Mouse (Mus musculus) heart, embryonic 11.5 days (tissue): ENCODE results near the gene Tjp1. TPM values are rescaled to one million over a fixed set of nuclear protein-coding genes. Genes with fewer than 3 reads are reported as not detected.

ENCODE experiments used
- ATAC-seq: fragments of 200-750 bp; cut with Nextera tagmentation; replicated peaks from 2 replicates; pipeline ENCODE4 v1.8.0; 2017; ENCODE audit warnings: moderate library complexity; ENCODE audit not compliant: insufficient number of reproducible peaks, low FRiP score, low TSS enrichment
- H3K27ac ChIP-seq: fragments of 300-500 bp; sonication (generic); 2 replicates; pipeline ENCODE4 v1.5.1; 2014; ENCODE audit warnings: mild to moderate bottlenecking, low read depth, low read length
- H3K27me3 ChIP-seq: fragments of 300-500 bp; sonication (generic); 2 replicates; pipeline ENCODE4 v1.6.1; 2014; ENCODE audit warnings: mild to moderate bottlenecking, low read length, mixed read lengths; ENCODE audit not compliant: control insufficient read depth, insufficient read depth
- H3K36me3 ChIP-seq: fragments of 300-500 bp; sonication (generic); 2 replicates; pipeline ENCODE4 v1.6.1; 2014; ENCODE audit warnings: mild to moderate bottlenecking, low read length, moderate library complexity, mixed read lengths; ENCODE audit not compliant: control insufficient read depth, insufficient read depth
- H3K4me1 ChIP-seq: fragments of 300-500 bp; sonication (generic); 2 replicates; pipeline ENCODE4 v1.6.1; 2014; ENCODE audit warnings: low read length; ENCODE audit not compliant: control insufficient read depth, insufficient read depth
- H3K4me2 ChIP-seq: fragments of 300-500 bp; sonication (generic); 2 replicates; pipeline ENCODE4 v1.6.1; 2014; ENCODE audit warnings: mild to moderate bottlenecking, moderate library complexity
- H3K4me3 ChIP-seq: fragments of 300-500 bp; sonication (generic); 2 replicates; pipeline ENCODE4 v1.5.1; 2014; ENCODE audit warnings: low read depth, low read length
- H3K9ac ChIP-seq: fragments of 300-500 bp; sonication (generic); 2 replicates; pipeline ENCODE4 v1.6.1; 2014; ENCODE audit warnings: mild to moderate bottlenecking, low read depth, low read length, moderate library complexity
- H3K9me3 ChIP-seq: fragments of 300-500 bp; sonication (generic); replicated peaks from 2 replicates; pipeline ENCODE4 v1.6.1; 2016; ENCODE audit warnings: low read length; ENCODE audit not compliant: control insufficient read depth
- WGBS: fragments of 180-500 bp; shearing (Covaris S2); extraction: QIAGEN DNeasy Blood & Tissue Kit; methylation state at CpG from one replicate; pipeline ENCODE4 v1.1.7; 2014; ENCODE audit not compliant: insufficient replicate concordance; 5-methylcytosine and 5-hydroxymethylcytosine counted together
- polyA plus RNA-seq: library from polyadenylated mRNA; unstranded; fragments of >200 nt; fragmentation: Nextera tagmentation; extraction: Ambion mirVana; gene quantifications from 2 replicates; pipeline ENCODE4 v1.2.1, GENCODE M21; 2014

Gene Tjp1
- polyA plus RNA-seq, 1 experiment from 2014 or later, result 13.3 TPM

GRCm38 (mm10) chr7:65382515-65383283 lies 144.9 kb downstream of the Tjp1 start:
- Histone ChIP-seq H3K4me1 (peaks cover 8% of the 10 kb centered on the region), H3K36me3 (no peaks in the 10 kb centered on the region), H3K9me3 (no peaks in the 10 kb centered on the region), H3K27me3 (no peaks in the 10 kb centered on the region), H3K27ac (peak overlapping the region; percentile 2; the same call in 1 of the 2 replicates), H3K4me2 (no peak overlapping the region), H3K9ac (no peak overlapping the region), H3K4me3 (no peak overlapping the region)
- no peak for ATAC-seq
- WGBS, result 63% methylated on average over 10 of the region's 10 CpGs

- Histone ChIP-seq H3K4me1 (peaks cover 8% of the 10 kb centered on the region), H3K36me3 (no peaks in the 10 kb centered on the region), H3K9ac (no peak overlapping the region), H3K4me3 (no peak overlapping the region), H3K27ac (no peak overlapping the region), H3K4me2 (no peak overlapping the region), H3K9me3 (no peaks in the 10 kb centered on the region), H3K27me3 (no peaks in the 10 kb centered on the region)
- 41% methylated on average over 6 of the region's 6 CpGs for WGBS
- no peak for ATAC-seq
These were observed 145.7 kb downstream of the Tjp1 start for GRCm38 (mm10) chr7:65381896-65382295.

- H3K4me3 ChIP-seq, result no peak overlapping the region
- no peak overlapping the region for H3K4me2 ChIP-seq
- no peak for ATAC-seq
- H3K36me3 ChIP-seq, result no peaks in the 10 kb centered on the region
- no peak overlapping the region for H3K27ac ChIP-seq
- no peaks in the 10 kb centered on the region for H3K9me3 ChIP-seq
- H3K4me1 ChIP-seq, result peaks cover 8% of the 10 kb centered on the region
- H3K27me3 ChIP-seq, result no peaks in the 10 kb centered on the region
- H3K9ac ChIP-seq, result no peak overlapping the region
- 80% methylated on average over 9 of the region's 9 CpGs for WGBS
These were observed 146.9 kb downstream of the Tjp1 start for GRCm38 (mm10) chr7:65380716-65381115.

- no peak for ATAC-seq
- no peaks in the 10 kb centered on the region for H3K27me3 ChIP-seq
- peaks cover 14% of the 10 kb centered on the region for H3K4me1 ChIP-seq
- H3K9me3 ChIP-seq, result no peaks in the 10 kb centered on the region
- H3K4me3 ChIP-seq, result no peak overlapping the region
- no peaks in the 10 kb centered on the region for H3K36me3 ChIP-seq
- peak overlapping the region; percentile 46; the same call in 1 of the 2 replicates for H3K27ac ChIP-seq
- no peak overlapping the region for H3K9ac ChIP-seq
- H3K4me2 ChIP-seq, result no peak overlapping the region
- WGBS, result 42% methylated on average over 9 of the region's 9 CpGs
These were observed 148.6 kb downstream of the Tjp1 start for GRCm38 (mm10) chr7:65378818-65379565.

GRCm38 (mm10) chr7:65377521-65377920 lies 150.1 kb downstream of the Tjp1 start:
- Histone ChIP-seq H3K27ac (no peak overlapping the region), H3K27me3 (no peaks in the 10 kb centered on the region), H3K36me3 (no peaks in the 10 kb centered on the region), H3K9me3 (no peaks in the 10 kb centered on the region), H3K4me2 (no peak overlapping the region), H3K9ac (no peak overlapping the region), H3K4me1 (peaks cover 10% of the 10 kb centered on the region), H3K4me3 (no peak overlapping the region)
- no peak for ATAC-seq
- WGBS, result 78% methylated on average over 3 of the region's 3 CpGs

GRCm38 (mm10) chr7:65375621-65376020 lies 152.0 kb downstream of the Tjp1 start:
- H3K9me3 ChIP-seq, result no peaks in the 10 kb centered on the region
- 0 out of 2 replicates have a peak overlapping the region, but pooled peaks have one; percentile 15 for H3K4me2 ChIP-seq
- H3K36me3 ChIP-seq, result no peaks in the 10 kb centered on the region
- no peak overlapping the region for H3K4me3 ChIP-seq
- H3K27ac ChIP-seq, result peak overlapping the region; percentile 51; the same call in 1 of the 2 replicates
- 76% methylated on average over 3 of the region's 3 CpGs for WGBS
- no peaks in the 10 kb centered on the region for H3K27me3 ChIP-seq
- peaks cover 6% of the 10 kb centered on the region; the same call in 1 of the 2 replicates for H3K4me1 ChIP-seq
- no peak for ATAC-seq
- no peak overlapping the region for H3K9ac ChIP-seq

- H3K4me3 ChIP-seq, result no peak overlapping the region
- no peaks in the 10 kb centered on the region for H3K27me3 ChIP-seq
- H3K9me3 ChIP-seq, result no peaks in the 10 kb centered on the region
- H3K9ac ChIP-seq, result no peak overlapping the region
- peak overlapping the region; percentile 51; the same call in 1 of the 2 replicates for H3K27ac ChIP-seq
- WGBS, result 53% methylated on average over 8 of the region's 8 CpGs
- 0 out of 2 replicates have a peak, but pooled peaks have one; percentile 16 for ATAC-seq
- peak overlapping the region; percentile 15; the same call in 1 of the 2 replicates for H3K4me2 ChIP-seq
- H3K36me3 ChIP-seq, result no peaks in the 10 kb centered on the region
- H3K4me1 ChIP-seq, result peaks cover 6% of the 10 kb centered on the region; the same call in 1 of the 2 replicates
These were observed 152.4 kb downstream of the Tjp1 start for GRCm38 (mm10) chr7:65375176-65375575.

- no peak overlapping the region for H3K4me3 ChIP-seq
- H3K4me2 ChIP-seq, result no peak overlapping the region
- no peaks in the 10 kb centered on the region for H3K36me3 ChIP-seq
- peak overlapping the region; percentile 54; the same call in 1 of the 2 replicates for H3K27ac ChIP-seq
- H3K27me3 ChIP-seq, result no peaks in the 10 kb centered on the region
- ATAC-seq, result no peak
- peaks cover 15% of the 10 kb centered on the region for H3K4me1 ChIP-seq
- H3K9ac ChIP-seq, result no peak overlapping the region
- 52% methylated on average over 8 of the region's 8 CpGs for WGBS
- H3K9me3 ChIP-seq, result no peaks in the 10 kb centered on the region
These were observed 154.2 kb downstream of the Tjp1 start for GRCm38 (mm10) chr7:65373336-65373735.
